Mouse (Mus musculus) liver, adult 2 months (tissue): Measurements from ENCODE around the gene Fyb.

Experiments
- CTCF ChIP-seq: fragments of 200-500 bp; IDR thresholded peaks from 2 replicates; pipeline ENCODE4 v1.5.1; 2011; ENCODE audit warnings: low read depth, low read length, control low read depth
- POLR2A ChIP-seq: fragments of 200-500 bp; IDR thresholded peaks from 2 replicates; pipeline ENCODE4 v1.6.1; 2011; ENCODE audit warnings: low read length, control low read depth; ENCODE audit not compliant: insufficient read depth; ENCODE audit errors: extremely low read depth

DNA sequence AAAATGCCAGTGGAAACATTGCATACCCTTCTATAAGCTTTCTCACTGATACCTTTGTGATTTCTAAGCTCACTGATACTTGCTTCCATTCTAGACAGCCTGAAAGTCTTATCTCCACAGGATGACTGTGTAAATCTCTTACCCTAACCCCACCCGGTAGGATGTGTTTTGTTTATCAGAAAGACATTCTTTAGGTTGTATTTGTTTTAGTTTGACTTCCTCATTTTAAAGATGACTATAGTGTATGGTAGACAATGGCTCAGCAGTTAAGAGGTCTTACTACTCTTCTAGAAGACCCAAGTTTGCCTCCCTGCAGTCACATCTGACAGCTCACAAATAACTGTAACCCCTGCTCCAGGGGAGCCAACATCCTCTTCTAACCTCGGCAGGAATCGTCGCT lies 130.4 kb downstream of the Fyb start:
- TF ChIP-seq CTCF = no peak
- no peak for TF ChIP-seq POLR2A
